Mouse (Mus musculus): ENCODE data around the gene Prkar1a.

DNA sequence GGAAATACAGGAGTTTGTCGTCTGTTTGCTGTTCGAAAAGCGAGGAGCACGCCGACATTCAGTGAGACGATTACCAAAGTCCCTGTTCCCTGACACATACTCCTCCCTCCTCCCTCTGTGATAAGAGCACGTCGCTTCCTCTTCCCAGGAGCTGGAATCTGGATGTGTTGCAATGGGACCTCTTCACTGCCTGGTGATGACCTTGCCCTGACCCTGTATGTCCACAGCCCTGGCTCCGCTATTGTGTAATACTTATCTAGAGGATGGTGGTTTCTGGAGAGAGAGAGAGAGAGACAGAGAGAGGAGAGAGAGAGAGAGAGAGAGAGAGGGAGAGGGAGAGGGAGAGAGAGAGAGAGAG lies 56.8 kb downstream of the Prkar1a start:
- no peak for TF ChIP-seq CTCF (IDR thresholded peaks at IDR 0.05; ENCODE audit: borderline replicate concordance, insufficient read depth, low read depth, low read length)
- no peak for TF ChIP-seq POLR2A (IDR thresholded peaks at IDR 0.05; ENCODE audit: borderline replicate concordance, insufficient read depth, low read length)

Data from cerebellum, adult 2 months (tissue).